Mouse (Mus musculus) midbrain, embryonic 15.5 days (tissue): ENCODE data around the gene Tipin. TPM values are rescaled to one million over a fixed set of nuclear protein-coding genes. Genes with fewer than 3 reads are reported as not detected.

ENCODE experiments used
- ATAC-seq: fragments of 200-750 bp; cut with Nextera tagmentation; replicated peaks from 2 replicates; pipeline ENCODE4 v1.8.0; 2017; ENCODE audit warnings: moderate TSS enrichment
- H3K27ac ChIP-seq: fragments of 300-500 bp; sonication (generic); 2 replicates; pipeline ENCODE4 v1.5.1; 2015; ENCODE audit warnings: mild to moderate bottlenecking, inconsistent platforms
- H3K27me3 ChIP-seq: fragments of 300-500 bp; sonication (generic); replicated peaks from 2 replicates; pipeline ENCODE4 v1.6.1; 2015; ENCODE audit warnings: inconsistent platforms
- H3K36me3 ChIP-seq: fragments of 300-500 bp; sonication (generic); replicated peaks from 2 replicates; pipeline ENCODE4 v1.6.1; 2015; ENCODE audit warnings: inconsistent platforms
- H3K4me1 ChIP-seq: fragments of 300-500 bp; sonication (generic); 2 replicates; pipeline ENCODE4 v1.6.1; 2015; ENCODE audit warnings: inconsistent platforms
- H3K4me2 ChIP-seq: fragments of 300-500 bp; sonication (generic); 2 replicates; pipeline ENCODE4 v1.6.1; 2015; ENCODE audit warnings: inconsistent platforms, mild to moderate bottlenecking, moderate library complexity
- H3K4me3 ChIP-seq: fragments of 300-500 bp; sonication (generic); 2 replicates; pipeline ENCODE4 v1.5.1; 2015; ENCODE audit warnings: mild to moderate bottlenecking, inconsistent platforms
- H3K9ac ChIP-seq: fragments of 300-500 bp; sonication (generic); 2 replicates; pipeline ENCODE4 v1.6.1; 2015; ENCODE audit warnings: mild to moderate bottlenecking, inconsistent platforms
- H3K9me3 ChIP-seq: fragments of 300-500 bp; sonication (generic); 2 replicates; pipeline ENCODE4 v1.6.1; 2016; ENCODE audit warnings: inconsistent platforms
- WGBS: fragments of 180-500 bp; shearing (Covaris S2); methylation state at CpG from one replicate; pipeline ENCODE4 v1.1.7; 2015; ENCODE audit warnings: mixed read lengths; 5-methylcytosine and 5-hydroxymethylcytosine counted together
- polyA plus RNA-seq: library from polyadenylated mRNA; unstranded; fragments of >200 nt; fragmentation: Nextera tagmentation; extraction: Ambion mirVana; gene quantifications from 2 replicates; pipeline ENCODE4 v1.2.1, GENCODE M21; 2015

Tipin gene
- 57.0 and 67.9 TPM in 2 replicates for polyA plus RNA-seq

- H3K27ac ChIP-seq = peak within 1 kb of the TSS; percentile 88
- H3K4me3 ChIP-seq = peak within 1 kb of the TSS; percentile 93
- no peaks in the 10 kb centered on the region for H3K36me3 ChIP-seq
- 2% methylated on average over 46 of the region's 46 CpGs for WGBS
- peaks cover 10% of the 10 kb centered on the region for H3K4me1 ChIP-seq
- peak within 1 kb of the TSS; percentile 99 for H3K9ac ChIP-seq
- H3K4me2 ChIP-seq = peak within 1 kb of the TSS; percentile 78
- ATAC-seq = peak; percentile 96
- no peaks in the 10 kb centered on the region for H3K9me3 ChIP-seq
- no peaks in the 10 kb centered on the region for H3K27me3 ChIP-seq
Measured at GRCm38 (mm10) chr9:64281105-64281780, at the start of gene Tipin. Tipin (plus strand) TSS chr9:64281581.

- Histone ChIP-seq H3K36me3 (no peaks in the 10 kb centered on the region), H3K27me3 (no peaks in the 10 kb centered on the region), H3K27ac (no peak overlapping the region), H3K4me3 (no peak overlapping the region), H3K9me3 (no peaks in the 10 kb centered on the region), H3K4me2 (no peak overlapping the region), H3K4me1 (peaks cover 9% of the 10 kb centered on the region; the same call in 1 of the 2 replicates), H3K9ac (no peak overlapping the region)
- 84% methylated on average over 3 of the region's 3 CpGs for WGBS
- no peak for ATAC-seq
Measured at GRCm38 (mm10) chr9:64231674-64232073, 49.7 kb upstream of the Tipin start.

DNA sequence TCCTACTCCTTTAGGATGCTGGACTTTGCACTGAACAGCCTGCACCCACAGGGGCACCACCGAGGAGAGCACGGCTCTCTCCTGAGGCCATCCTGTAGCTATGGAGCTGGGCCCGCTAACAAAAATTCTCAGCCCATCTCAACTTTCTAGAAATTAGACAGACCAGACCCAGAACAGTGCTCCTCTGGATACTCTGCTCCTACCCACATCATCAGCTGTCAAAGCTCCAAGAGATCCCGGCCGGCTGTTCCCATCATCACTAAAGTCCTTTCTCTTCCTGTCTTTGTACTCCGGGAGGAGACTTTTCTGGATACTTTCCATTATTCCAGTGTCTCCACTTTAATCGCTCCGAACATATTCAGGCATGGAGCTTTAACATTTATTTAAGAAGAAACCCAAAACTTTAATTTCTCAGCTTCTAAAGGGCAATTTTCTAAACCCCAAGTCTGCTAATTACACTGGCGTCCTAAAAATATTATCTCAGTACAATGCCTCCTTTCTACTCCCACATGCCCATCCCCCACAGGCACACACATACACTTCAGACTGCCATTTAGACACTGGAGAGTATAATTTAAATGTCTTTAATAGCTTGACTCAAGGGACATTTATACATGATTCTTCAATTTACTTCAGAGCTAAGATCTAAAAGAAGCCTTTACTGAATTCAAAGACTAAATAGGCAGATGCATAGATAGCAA, 49.0 kb upstream of the Tipin start:
- no peak for ATAC-seq
- Histone ChIP-seq H3K9ac (no peak overlapping the region), H3K36me3 (no peaks in the 10 kb centered on the region), H3K27me3 (no peaks in the 10 kb centered on the region), H3K4me1 (peaks cover 9% of the 10 kb centered on the region; the same call in 1 of the 2 replicates), H3K4me2 (no peak overlapping the region), H3K9me3 (no peaks in the 10 kb centered on the region), H3K27ac (no peak overlapping the region), H3K4me3 (no peak overlapping the region)
- WGBS = 65% methylated on average over 9 of the region's 9 CpGs

DNA sequence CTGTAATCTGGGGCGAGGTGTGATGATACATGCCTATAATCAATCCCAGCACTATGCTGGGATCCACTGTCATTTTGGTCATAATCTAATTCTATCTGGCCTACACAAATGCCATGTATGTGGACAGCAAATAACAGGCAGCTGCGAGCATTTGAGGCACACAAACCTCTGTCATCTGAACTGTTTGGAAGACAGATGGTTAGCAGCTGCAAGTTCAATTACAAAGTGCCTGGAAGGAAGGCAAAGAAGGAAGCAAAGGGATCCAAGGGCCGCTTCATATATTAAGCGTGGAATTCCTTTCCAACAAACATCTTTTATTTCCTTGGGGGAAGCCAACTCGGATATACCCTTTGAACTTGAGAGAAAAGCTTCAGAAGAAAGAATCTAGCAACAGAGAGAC, 47.7 kb upstream of the Tipin start:
- WGBS = 60% methylated on average over 5 of the region's 5 CpGs
- no peak for ATAC-seq

GRCm38 (mm10) chr9:64234768-64235435, 46.5 kb upstream of the Tipin start, which contains the start of gene Uchl4:
Uchl4 (plus strand) TSS chr9:64235201.
- peaks cover 9% of the 10 kb centered on the region; the same call in 1 of the 2 replicates for H3K4me1 ChIP-seq
- H3K9me3 ChIP-seq = no peaks in the 10 kb centered on the region
- no peak within 1 kb of the TSS for H3K4me3 ChIP-seq
- ATAC-seq = no peak
- no peaks in the 10 kb centered on the region for H3K27me3 ChIP-seq
- peak within 1 kb of the TSS; percentile 11; the same call in 1 of the 2 replicates for H3K27ac ChIP-seq
- no peaks in the 10 kb centered on the region for H3K36me3 ChIP-seq
- H3K9ac ChIP-seq = no peak within 1 kb of the TSS
- no peak within 1 kb of the TSS for H3K4me2 ChIP-seq
- WGBS = 96% methylated on average over 8 of the region's 8 CpGs

More for the DNA sequence above, 47.7 kb upstream of the Tipin start:
- no peak overlapping the region for H3K9ac ChIP-seq
- no peaks in the 10 kb centered on the region for H3K36me3 ChIP-seq
- H3K9me3 ChIP-seq = no peaks in the 10 kb centered on the region
- H3K4me3 ChIP-seq = no peak overlapping the region
- H3K27me3 ChIP-seq = no peaks in the 10 kb centered on the region
- H3K4me1 ChIP-seq = peaks cover 9% of the 10 kb centered on the region; the same call in 1 of the 2 replicates
- H3K27ac ChIP-seq = no peak overlapping the region
- no peak overlapping the region for H3K4me2 ChIP-seq

- Histone ChIP-seq H3K9ac (no peak overlapping the region), H3K4me3 (no peak overlapping the region), H3K9me3 (no peaks in the 10 kb centered on the region), H3K4me2 (no peak overlapping the region), H3K36me3 (no peaks in the 10 kb centered on the region), H3K4me1 (peaks cover 9% of the 10 kb centered on the region; the same call in 1 of the 2 replicates), H3K27me3 (no peaks in the 10 kb centered on the region), H3K27ac (no peak overlapping the region)
- 96% methylated on average over 7 of the region's 7 CpGs for WGBS
- no peak for ATAC-seq
Measured at GRCm38 (mm10) chr9:64236056-64236455, 45.3 kb upstream of the Tipin start.

DNA sequence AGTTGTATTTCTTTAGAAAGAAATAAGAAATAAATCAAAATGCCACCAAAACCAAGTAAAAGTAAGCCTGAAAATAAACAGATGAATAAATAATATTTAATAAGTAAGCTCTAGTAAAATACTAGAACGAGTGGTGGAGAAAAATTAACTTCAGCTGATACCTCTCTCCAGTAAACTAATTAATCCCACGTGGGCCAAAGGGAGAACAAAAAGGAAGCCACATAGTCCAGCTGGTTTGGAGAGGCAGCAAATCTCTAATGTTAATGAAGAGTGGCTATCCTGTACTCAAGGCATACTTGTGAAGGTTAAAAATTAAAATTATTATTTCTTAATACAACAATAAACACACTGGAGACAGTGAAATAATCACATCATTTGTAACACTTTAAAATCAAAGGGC, 41.3 kb upstream of the Tipin start:
- H3K36me3 ChIP-seq = no peaks in the 10 kb centered on the region
- no peak for ATAC-seq
- H3K4me1 ChIP-seq = 0 out of 2 replicates have a peak, but pooled peaks cover 3% of the 10 kb centered on the region
- no peaks in the 10 kb centered on the region for H3K9me3 ChIP-seq
- H3K4me3 ChIP-seq = no peak overlapping the region
- no peak overlapping the region for H3K27ac ChIP-seq
- 58% methylated on average over 2 of the region's 2 CpGs for WGBS
- no peak overlapping the region for H3K9ac ChIP-seq
- no peaks in the 10 kb centered on the region for H3K27me3 ChIP-seq
- H3K4me2 ChIP-seq = no peak overlapping the region

DNA sequence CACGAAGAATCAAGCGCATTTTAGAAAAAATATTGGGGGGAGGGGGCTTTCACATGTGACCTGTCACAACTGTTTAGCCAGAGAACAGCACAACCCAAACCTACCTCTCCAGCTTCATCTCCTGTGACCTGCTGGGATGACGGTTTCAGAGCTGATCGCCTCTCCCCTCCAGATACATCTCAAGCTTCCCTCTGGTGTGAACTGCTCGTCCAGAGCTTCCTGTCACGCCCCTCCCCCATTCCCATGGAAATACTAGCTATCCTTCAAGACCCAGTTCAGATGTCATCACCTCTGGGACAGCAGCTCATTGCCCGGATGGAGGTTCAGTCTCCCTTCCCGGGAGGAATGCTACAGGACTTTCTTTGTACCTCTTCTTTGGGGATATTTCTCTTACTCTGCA, 40.7 kb upstream of the Tipin start:
- Histone ChIP-seq H3K9ac (no peak overlapping the region), H3K9me3 (no peaks in the 10 kb centered on the region), H3K27me3 (no peaks in the 10 kb centered on the region), H3K4me2 (no peak overlapping the region), H3K36me3 (no peaks in the 10 kb centered on the region), H3K4me3 (no peak overlapping the region), H3K4me1 (0 out of 2 replicates have a peak, but pooled peaks cover 3% of the 10 kb centered on the region), H3K27ac (no peak overlapping the region)
- ATAC-seq = no peak
- WGBS = 56% methylated on average over 8 of the region's 8 CpGs

- H3K36me3 ChIP-seq = no peaks in the 10 kb centered on the region
- no peak overlapping the region for H3K27ac ChIP-seq
- no peak overlapping the region for H3K9ac ChIP-seq
- no peak for ATAC-seq
- no peaks in the 10 kb centered on the region for H3K27me3 ChIP-seq
- WGBS = 82% methylated on average over 6 of the region's 6 CpGs
- no peak overlapping the region for H3K4me2 ChIP-seq
- H3K4me3 ChIP-seq = no peak overlapping the region
- H3K9me3 ChIP-seq = no peaks in the 10 kb centered on the region
- 0 out of 2 replicates have a peak, but pooled peaks cover 3% of the 10 kb centered on the region for H3K4me1 ChIP-seq
Measured at GRCm38 (mm10) chr9:64242381-64242831, 39.0 kb upstream of the Tipin start.

GRCm38 (mm10) chr9:64249371-64249770, 32.0 kb upstream of the Tipin start:
- no peak overlapping the region for H3K9ac ChIP-seq
- H3K4me2 ChIP-seq = no peak overlapping the region
- H3K27ac ChIP-seq = no peak overlapping the region
- no peaks in the 10 kb centered on the region for H3K36me3 ChIP-seq
- peaks cover 17% of the 10 kb centered on the region for H3K4me1 ChIP-seq
- H3K4me3 ChIP-seq = no peak overlapping the region
- no peaks in the 10 kb centered on the region for H3K27me3 ChIP-seq
- 92% methylated on average over 1 of the region's 1 CpGs for WGBS
- no peak for ATAC-seq
- H3K9me3 ChIP-seq = no peaks in the 10 kb centered on the region

- Histone ChIP-seq H3K4me3 (no peak overlapping the region), H3K36me3 (no peaks in the 10 kb centered on the region), H3K9ac (no peak overlapping the region), H3K4me1 (peaks cover 17% of the 10 kb centered on the region), H3K27ac (no peak overlapping the region), H3K27me3 (no peaks in the 10 kb centered on the region), H3K9me3 (no peaks in the 10 kb centered on the region), H3K4me2 (no peak overlapping the region)
- ATAC-seq = no peak
Measured at GRCm38 (mm10) chr9:64250111-64250730, 31.2 kb upstream of the Tipin start.

DNA sequence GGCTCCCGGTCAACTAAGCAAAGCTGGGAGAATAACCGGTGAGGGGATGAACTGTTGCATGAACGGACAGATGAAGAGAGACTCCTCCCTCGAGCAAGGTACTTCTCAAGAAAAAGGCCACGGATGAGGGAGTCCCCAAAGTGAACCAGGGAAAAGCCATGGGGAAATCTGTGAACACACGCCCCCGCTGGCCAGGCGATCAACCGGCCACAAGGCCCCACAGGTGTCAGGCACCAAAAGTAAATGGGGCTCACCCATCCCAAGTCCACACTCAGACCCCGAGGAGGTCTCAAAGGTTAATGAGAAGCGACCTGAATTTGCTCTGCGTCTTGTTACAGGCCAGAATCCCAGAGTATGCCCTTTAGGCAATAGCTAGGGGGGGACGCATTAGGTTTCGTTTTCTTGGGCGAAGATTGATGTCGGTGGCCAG, 28.8 kb upstream of the Tipin start:
- ATAC-seq = no peak; the same call in 1 of the 2 replicates
- H3K9ac ChIP-seq = peak overlapping the region; percentile 85
- no peaks in the 10 kb centered on the region for H3K9me3 ChIP-seq
- H3K4me3 ChIP-seq = peak overlapping the region; percentile 99
- no peaks in the 10 kb centered on the region for H3K36me3 ChIP-seq
- WGBS = 0% methylated on average over 16 of the region's 16 CpGs
- H3K4me2 ChIP-seq = peak overlapping the region; percentile 93
- H3K27me3 ChIP-seq = no peaks in the 10 kb centered on the region
- H3K4me1 ChIP-seq = peaks cover 17% of the 10 kb centered on the region
- H3K27ac ChIP-seq = peak overlapping the region; percentile 88
